Comparison of ENCODE assay signal across 10 mouse cellular contexts in genomic region chr6:46675081-46675480, GRCm38 (mm10).
"Had no signal": no experiment of that assay in that cellular context is flagged by ENCODE, and none has a peak within 500 bp of the region (broad histone marks: within the 10 kb centered on the region; RNA-seq: fewer than 3 reads in every experiment).

No protein-coding gene starts in this region.

- DNase-seq: kidney, postnatal 36 days; lung, adult 18-20 months; retina, postnatal 1 day; thymus, postnatal 36 days had no signal

- H3K4me2 ChIP-seq: limb, embryonic 13.5 days; midbrain, embryonic 12.5 days; neural tube, embryonic 12.5 days had no signal

- H3K9ac ChIP-seq: limb, embryonic 13.5 days; liver, embryonic 14.5 days; midbrain, embryonic 12.5 days; neural tube, embryonic 12.5 days had no signal

- H3K4me3 ChIP-seq: limb, embryonic 13.5 days; midbrain, embryonic 12.5 days; myocyte; neural tube, embryonic 12.5 days had no signal

- H3K4me1 ChIP-seq: limb, embryonic 13.5 days; midbrain, embryonic 12.5 days; neural tube, embryonic 12.5 days had no signal

- H3K27me3 ChIP-seq: limb, embryonic 13.5 days; midbrain, embryonic 12.5 days; neural tube, embryonic 12.5 days had no signal

- H3K36me3 ChIP-seq: limb, embryonic 13.5 days; midbrain, embryonic 12.5 days; neural tube, embryonic 12.5 days had no signal

- H3K27ac ChIP-seq: kidney, postnatal 0 days; limb, embryonic 13.5 days; liver, embryonic 14.5 days; midbrain, embryonic 12.5 days; neural tube, embryonic 12.5 days had no signal

- H3K9me3 ChIP-seq: limb, embryonic 13.5 days; midbrain, embryonic 12.5 days; neural tube, embryonic 12.5 days had no signal
